Mouse (Mus musculus) limb, embryonic 12.5 days (tissue): ENCODE measurements at regions not wholly inside any gene's neighbourhood (a gene's known extent, or its start where the extent isn't known, plus 50 kb on each side); places are given as distances from the start of the nearest gene placed in this dataset.

ENCODE experiments used
- ATAC-seq: fragments of 200-750 bp; cut with Nextera tagmentation; 2 replicates; pipeline ENCODE4 v1.8.0; 2017; ENCODE audit warnings: low read depth, moderate TSS enrichment; ENCODE audit not compliant: insufficient number of reproducible peaks, insufficient read depth, low FRiP score, low TSS enrichment
- H3K27ac ChIP-seq: fragments of 300-500 bp; sonication (generic); 2 replicates; pipeline ENCODE4 v1.5.1; 2016; ENCODE audit warnings: mild to moderate bottlenecking, moderate library complexity
- H3K27me3 ChIP-seq: fragments of 300-500 bp; sonication (generic); 2 replicates; pipeline ENCODE4 v1.6.1; 2016; ENCODE audit warnings: mild to moderate bottlenecking, moderate library complexity
- H3K36me3 ChIP-seq: fragments of 300-500 bp; sonication (generic); 2 replicates; pipeline ENCODE4 v1.6.1; 2016; ENCODE audit warnings: mild to moderate bottlenecking, moderate library complexity
- H3K4me1 ChIP-seq: fragments of 300-500 bp; sonication (generic); replicated peaks from 2 replicates; pipeline ENCODE4 v1.6.1; 2016
- H3K4me2 ChIP-seq: fragments of 300-500 bp; sonication (generic); 2 replicates; pipeline ENCODE4 v1.6.1; 2016; ENCODE audit warnings: mild to moderate bottlenecking, moderate library complexity
- H3K4me3 ChIP-seq: fragments of 300-500 bp; sonication (generic); replicated peaks from 2 replicates; pipeline ENCODE4 v1.5.1; 2016; ENCODE audit warnings: mild to moderate bottlenecking
- H3K9ac ChIP-seq: fragments of 300-500 bp; sonication (generic); replicated peaks from 2 replicates; pipeline ENCODE4 v1.6.1; 2016; ENCODE audit warnings: mild to moderate bottlenecking, moderate library complexity
- H3K9me3 ChIP-seq: fragments of 300-500 bp; sonication (generic); 2 replicates; pipeline ENCODE4 v1.6.1; 2016; ENCODE audit warnings: mild to moderate bottlenecking, moderate library complexity
- WGBS: fragments of 180-500 bp; shearing (Covaris S2); methylation state at CpG from one replicate; pipeline ENCODE4 v1.1.7; 2016; 5-methylcytosine and 5-hydroxymethylcytosine counted together

GRCm38 (mm10) chr6:91573487-91573886 is 57.8 kb downstream of the Lsm3 start:
- no peak for ATAC-seq
- Histone ChIP-seq H3K9me3 (no peaks in the 10 kb centered on the region), H3K4me2 (no peak overlapping the region), H3K4me3 (no peak overlapping the region), H3K4me1 (no peaks in the 10 kb centered on the region), H3K27me3 (0 out of 2 replicates have a peak, but pooled peaks cover 4% of the 10 kb centered on the region), H3K36me3 (no peaks in the 10 kb centered on the region), H3K27ac (no peak overlapping the region), H3K9ac (no peak overlapping the region)
- 83% methylated on average over 8 of the region's 8 CpGs for WGBS

- no peak for ATAC-seq
- no peak overlapping the region for H3K27ac ChIP-seq
- no peak overlapping the region for H3K9ac ChIP-seq
- no peak overlapping the region for H3K4me2 ChIP-seq
- no peaks in the 10 kb centered on the region for H3K9me3 ChIP-seq
- 0 out of 2 replicates have a peak, but pooled peaks cover 4% of the 10 kb centered on the region for H3K27me3 ChIP-seq
- H3K4me3 ChIP-seq: no peak overlapping the region
- H3K36me3 ChIP-seq: no peaks in the 10 kb centered on the region
- WGBS: 86% methylated on average over 10 of the region's 10 CpGs
- H3K4me1 ChIP-seq: no peaks in the 10 kb centered on the region
Measured at GRCm38 (mm10) chr6:91574414-91574813, 58.7 kb downstream of the Lsm3 start.

GRCm38 (mm10) chr6:91575662-91576364 is 60.1 kb downstream of the Lsm3 start:
- Histone ChIP-seq H3K9me3 (no peaks in the 10 kb centered on the region), H3K4me1 (no peaks in the 10 kb centered on the region), H3K27me3 (0 out of 2 replicates have a peak, but pooled peaks cover 4% of the 10 kb centered on the region), H3K27ac (no peak overlapping the region), H3K36me3 (no peaks in the 10 kb centered on the region), H3K4me3 (no peak overlapping the region), H3K9ac (no peak overlapping the region), H3K4me2 (no peak overlapping the region)
- no peak for ATAC-seq
- 62% methylated on average over 4 of the region's 4 CpGs for WGBS

- WGBS: 40% methylated on average over 15 of the region's 15 CpGs
- no peaks in the 10 kb centered on the region for H3K4me1 ChIP-seq
- H3K4me3 ChIP-seq: no peak overlapping the region
- H3K27me3 ChIP-seq: 0 out of 2 replicates have a peak, but pooled peaks cover 4% of the 10 kb centered on the region
- H3K27ac ChIP-seq: no peak overlapping the region
- H3K9me3 ChIP-seq: no peaks in the 10 kb centered on the region
- no peak overlapping the region for H3K9ac ChIP-seq
- H3K36me3 ChIP-seq: no peaks in the 10 kb centered on the region
- H3K4me2 ChIP-seq: no peak overlapping the region
- ATAC-seq: no peak
Measured at GRCm38 (mm10) chr6:91576906-91577305, 61.2 kb downstream of the Lsm3 start.

GRCm38 (mm10) chr6:91579666-91580065 is 63.9 kb downstream of the Lsm3 start:
- no peaks in the 10 kb centered on the region for H3K36me3 ChIP-seq
- H3K4me2 ChIP-seq: no peak overlapping the region
- no peak overlapping the region for H3K4me3 ChIP-seq
- H3K4me1 ChIP-seq: no peaks in the 10 kb centered on the region
- no peaks in the 10 kb centered on the region for H3K9me3 ChIP-seq
- H3K27me3 ChIP-seq: 0 out of 2 replicates have a peak, but pooled peaks cover 4% of the 10 kb centered on the region
- H3K9ac ChIP-seq: no peak overlapping the region
- no peak overlapping the region for H3K27ac ChIP-seq
- WGBS: 86% methylated on average over 10 of the region's 10 CpGs
- ATAC-seq: no peak

GRCm38 (mm10) chr6:91580607-91581006 is 64.9 kb downstream of the Lsm3 start:
- H3K4me2 ChIP-seq: no peak overlapping the region
- H3K27me3 ChIP-seq: 0 out of 2 replicates have a peak, but pooled peaks cover 4% of the 10 kb centered on the region
- 88% methylated on average over 6 of the region's 6 CpGs for WGBS
- H3K9ac ChIP-seq: no peak overlapping the region
- H3K4me1 ChIP-seq: no peaks in the 10 kb centered on the region
- no peak overlapping the region for H3K4me3 ChIP-seq
- H3K36me3 ChIP-seq: no peaks in the 10 kb centered on the region
- H3K27ac ChIP-seq: no peak overlapping the region
- no peak for ATAC-seq
- no peaks in the 10 kb centered on the region for H3K9me3 ChIP-seq

GRCm38 (mm10) chr6:91582338-91582737 is 66.6 kb downstream of the Lsm3 start:
- H3K4me3 ChIP-seq: no peak overlapping the region
- 90% methylated on average over 5 of the region's 5 CpGs for WGBS

GRCm38 (mm10) chr6:91583346-91583745 is 67.6 kb downstream of the Lsm3 start:
- Histone ChIP-seq H3K4me2 (no peak overlapping the region), H3K9me3 (no peaks in the 10 kb centered on the region), H3K9ac (no peak overlapping the region), H3K27ac (no peak overlapping the region), H3K36me3 (no peaks in the 10 kb centered on the region), H3K4me3 (no peak overlapping the region), H3K27me3 (no peaks in the 10 kb centered on the region), H3K4me1 (no peaks in the 10 kb centered on the region)
- 90% methylated on average over 5 of the region's 5 CpGs for WGBS
- ATAC-seq: no peak

More at GRCm38 (mm10) chr6:91582338-91582737, 66.6 kb downstream of the Lsm3 start:
- H3K36me3 ChIP-seq: no peaks in the 10 kb centered on the region
- no peaks in the 10 kb centered on the region for H3K27me3 ChIP-seq
- ATAC-seq: no peak
- no peak overlapping the region for H3K27ac ChIP-seq
- no peaks in the 10 kb centered on the region for H3K4me1 ChIP-seq
- no peak overlapping the region for H3K4me2 ChIP-seq
- no peaks in the 10 kb centered on the region for H3K9me3 ChIP-seq
- no peak overlapping the region for H3K9ac ChIP-seq

GRCm38 (mm10) chr6:91585543-91585942 is 69.8 kb downstream of the Lsm3 start:
- H3K9ac ChIP-seq: no peak overlapping the region
- H3K36me3 ChIP-seq: no peaks in the 10 kb centered on the region
- H3K27ac ChIP-seq: no peak overlapping the region
- H3K4me3 ChIP-seq: no peak overlapping the region
- no peak for ATAC-seq
- no peak overlapping the region for H3K4me2 ChIP-seq
- no peaks in the 10 kb centered on the region for H3K27me3 ChIP-seq
- no peaks in the 10 kb centered on the region for H3K4me1 ChIP-seq
- 81% methylated on average over 3 of the region's 3 CpGs for whole genome bisulfite sequencing
- H3K9me3 ChIP-seq: no peaks in the 10 kb centered on the region

GRCm38 (mm10) chr6:91589181-91589580 is 73.5 kb downstream of the Lsm3 start:
- WGBS: 54% methylated on average over 4 of the region's 4 CpGs

GRCm38 (mm10) chr6:91590395-91590794 is 74.7 kb downstream of the Lsm3 start:
- H3K4me3 ChIP-seq: no peak overlapping the region
- H3K27ac ChIP-seq: no peak overlapping the region
- H3K9me3 ChIP-seq: no peaks in the 10 kb centered on the region
- H3K4me1 ChIP-seq: no peaks in the 10 kb centered on the region
- H3K9ac ChIP-seq: no peak overlapping the region
- H3K27me3 ChIP-seq: no peaks in the 10 kb centered on the region
- H3K4me2 ChIP-seq: no peak overlapping the region
- 51% methylated on average over 6 of the region's 6 CpGs for WGBS
- no peak for ATAC-seq
- H3K36me3 ChIP-seq: no peaks in the 10 kb centered on the region

More at GRCm38 (mm10) chr6:91589181-91589580, 73.5 kb downstream of the Lsm3 start:
- no peak for ATAC-seq
- Histone ChIP-seq H3K4me1 (no peaks in the 10 kb centered on the region), H3K4me2 (no peak overlapping the region), H3K9ac (no peak overlapping the region), H3K4me3 (no peak overlapping the region), H3K36me3 (no peaks in the 10 kb centered on the region), H3K27ac (no peak overlapping the region), H3K27me3 (no peaks in the 10 kb centered on the region), H3K9me3 (no peaks in the 10 kb centered on the region)
